Mouse (Mus musculus): ENCODE data around the gene Cd300a. TPM values are rescaled to one million over a fixed set of nuclear protein-coding genes. Genes with fewer than 3 reads are reported as not detected.

Cd300a gene
- polyA plus RNA-seq, 1 experiment from 2014 or later = 5.9 TPM

DNA sequence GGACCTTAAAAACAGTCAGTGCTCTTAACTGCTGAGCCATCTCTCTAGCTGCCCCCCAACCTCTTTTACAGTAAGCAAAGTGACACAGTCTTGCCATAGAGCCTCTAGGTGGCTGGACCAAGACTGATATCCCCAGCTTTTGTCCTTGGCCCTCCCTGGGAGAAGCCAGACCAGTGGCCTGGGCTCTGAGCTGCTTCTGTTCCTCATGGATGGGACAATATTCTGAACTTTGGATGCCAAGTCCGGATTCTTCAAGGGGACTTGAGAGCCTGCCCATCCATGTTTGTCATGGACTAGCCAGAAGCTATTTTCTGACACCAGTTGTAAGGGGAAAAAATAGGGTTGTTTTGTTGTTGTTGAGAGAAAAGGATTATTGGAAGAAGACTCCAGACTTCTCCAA is 20.1 kb upstream of the Cd300a start:
- H3K36me3 ChIP-seq (ENCODE audit: insufficient read depth, low read length) = no peaks in the 10 kb centered on the region
- H3K27me3 ChIP-seq (replicated peaks; ENCODE audit: insufficient read depth, low read length) = no peaks in the 10 kb centered on the region
- WGBS = 87% methylated on average over 1 of the region's 1 CpGs
- DNase-seq (ENCODE audit: low spot score) (no peak), ATAC-seq (no peak)
- H3K4me3 ChIP-seq (ENCODE audit: low read depth, low read length) = no peak overlapping the region
- H3K9me3 ChIP-seq (ENCODE audit: low read length) = no peaks in the 10 kb centered on the region
- H3K4me1 ChIP-seq (ENCODE audit: insufficient read depth, low read depth, low read length) = peaks cover 9% of the 10 kb centered on the region; the same call in 1 of the 2 replicates
- H3K4me2 ChIP-seq (replicated peaks; ENCODE audit: low read depth, low read length) = no peak overlapping the region
- no peak overlapping the region for H3K9ac ChIP-seq (replicated peaks; ENCODE audit: low read depth)
- TF ChIP-seq EP300 (IDR thresholded peaks at IDR 0.05) (no peak), CTCF (IDR thresholded peaks at IDR 0.05) (no peak)
- no peak overlapping the region for H3K27ac ChIP-seq (ENCODE audit: low read length)

DNA sequence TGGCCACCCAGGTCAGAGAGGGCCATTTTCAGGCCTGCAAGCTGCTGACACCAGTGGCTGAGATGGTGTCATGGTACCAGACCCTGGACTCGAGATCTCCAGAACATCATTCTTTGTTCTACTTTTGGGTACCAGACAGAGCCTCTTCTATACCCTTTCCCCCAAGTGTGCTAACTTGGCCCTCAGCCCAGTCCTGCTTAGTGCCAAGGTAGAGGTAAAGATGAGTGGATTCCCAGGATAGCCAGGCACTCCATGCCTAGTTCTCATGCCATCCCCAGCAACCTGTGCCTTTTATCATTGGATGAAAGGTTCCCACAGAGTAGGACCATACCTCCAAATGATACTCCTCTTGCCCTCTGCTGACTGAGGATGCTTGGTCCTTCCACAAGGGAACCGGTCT is 18.3 kb upstream of the Cd300a start:
- DNase-seq (ENCODE audit: low spot score) (no peak), ATAC-seq (no peak)
- TF ChIP-seq EP300 (IDR thresholded peaks at IDR 0.05) = no peak
- TF ChIP-seq CTCF (IDR thresholded peaks at IDR 0.05) = no peak
- 83% methylated on average over 2 of the region's 2 CpGs for WGBS
- peaks cover 9% of the 10 kb centered on the region; the same call in 1 of the 2 replicates for H3K4me1 ChIP-seq (ENCODE audit: insufficient read depth, low read depth, low read length)
- no peak overlapping the region for H3K9ac ChIP-seq (replicated peaks; ENCODE audit: low read depth)
- no peak overlapping the region for H3K4me2 ChIP-seq (replicated peaks; ENCODE audit: low read depth, low read length)
- H3K4me3 ChIP-seq (ENCODE audit: low read depth, low read length) = no peak overlapping the region
- no peaks in the 10 kb centered on the region for H3K27me3 ChIP-seq (replicated peaks; ENCODE audit: insufficient read depth, low read length)
- H3K27ac ChIP-seq (ENCODE audit: low read length) = no peak overlapping the region
- H3K9me3 ChIP-seq (ENCODE audit: low read length) = no peaks in the 10 kb centered on the region
- H3K36me3 ChIP-seq (ENCODE audit: insufficient read depth, low read length) = no peaks in the 10 kb centered on the region

DNA sequence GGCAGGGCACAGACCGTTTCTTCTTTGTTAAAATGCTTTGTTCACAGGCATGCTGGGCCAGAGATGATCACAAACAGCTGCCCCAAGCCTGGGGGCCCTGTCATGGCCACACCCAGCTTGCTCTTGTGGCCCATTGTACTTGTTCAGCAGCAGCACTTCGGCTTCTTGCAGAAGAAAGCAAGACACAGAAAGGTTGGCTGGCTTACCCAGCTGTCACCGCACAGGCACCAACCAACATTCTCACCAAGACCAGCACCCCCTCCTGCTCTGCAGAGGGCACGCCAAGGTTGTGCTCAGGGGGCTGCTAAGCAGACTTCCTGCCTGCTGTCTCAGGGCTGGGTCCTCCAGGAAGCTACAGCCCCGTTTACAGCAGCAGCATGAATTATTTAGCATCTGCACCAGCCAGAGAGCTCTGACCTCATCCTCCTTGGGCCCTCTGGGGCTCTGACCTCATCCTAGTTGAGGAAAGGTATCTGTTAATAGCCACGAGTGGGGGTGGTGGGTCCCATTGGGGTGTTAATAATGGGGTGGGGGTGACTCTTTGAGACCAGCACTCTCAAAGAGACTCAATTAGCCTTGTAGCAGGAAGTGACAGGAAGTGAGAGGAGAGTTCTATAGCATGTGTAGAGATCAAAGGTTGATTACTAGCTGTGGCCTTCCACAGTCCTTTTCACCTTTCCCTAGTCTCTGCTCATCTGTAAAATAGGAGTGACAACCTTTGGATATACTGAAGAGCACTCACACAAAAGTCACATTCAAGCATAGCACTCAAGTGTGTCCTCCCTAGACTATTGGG is 16.6 kb upstream of the Cd300a start:
- no peak for DNase-seq (ENCODE audit: low spot score)
- Histone ChIP-seq H3K27ac (ENCODE audit: low read length) (no peak overlapping the region), H3K27me3 (replicated peaks; ENCODE audit: insufficient read depth, low read length) (no peaks in the 10 kb centered on the region), H3K9me3 (ENCODE audit: low read length) (no peaks in the 10 kb centered on the region), H3K4me2 (replicated peaks; ENCODE audit: low read depth, low read length) (no peak overlapping the region), H3K9ac (replicated peaks; ENCODE audit: low read depth) (no peak overlapping the region), H3K4me3 (ENCODE audit: low read depth, low read length) (no peak overlapping the region), H3K36me3 (ENCODE audit: insufficient read depth, low read length) (no peaks in the 10 kb centered on the region), H3K4me1 (ENCODE audit: insufficient read depth, low read depth, low read length) (no peaks in the 10 kb centered on the region)
- no peak for ATAC-seq
- WGBS = 31% methylated on average over 6 of the region's 6 CpGs
- TF ChIP-seq CTCF (IDR thresholded peaks at IDR 0.05) (no peak), EP300 (IDR thresholded peaks at IDR 0.05) (no peak)

DNA sequence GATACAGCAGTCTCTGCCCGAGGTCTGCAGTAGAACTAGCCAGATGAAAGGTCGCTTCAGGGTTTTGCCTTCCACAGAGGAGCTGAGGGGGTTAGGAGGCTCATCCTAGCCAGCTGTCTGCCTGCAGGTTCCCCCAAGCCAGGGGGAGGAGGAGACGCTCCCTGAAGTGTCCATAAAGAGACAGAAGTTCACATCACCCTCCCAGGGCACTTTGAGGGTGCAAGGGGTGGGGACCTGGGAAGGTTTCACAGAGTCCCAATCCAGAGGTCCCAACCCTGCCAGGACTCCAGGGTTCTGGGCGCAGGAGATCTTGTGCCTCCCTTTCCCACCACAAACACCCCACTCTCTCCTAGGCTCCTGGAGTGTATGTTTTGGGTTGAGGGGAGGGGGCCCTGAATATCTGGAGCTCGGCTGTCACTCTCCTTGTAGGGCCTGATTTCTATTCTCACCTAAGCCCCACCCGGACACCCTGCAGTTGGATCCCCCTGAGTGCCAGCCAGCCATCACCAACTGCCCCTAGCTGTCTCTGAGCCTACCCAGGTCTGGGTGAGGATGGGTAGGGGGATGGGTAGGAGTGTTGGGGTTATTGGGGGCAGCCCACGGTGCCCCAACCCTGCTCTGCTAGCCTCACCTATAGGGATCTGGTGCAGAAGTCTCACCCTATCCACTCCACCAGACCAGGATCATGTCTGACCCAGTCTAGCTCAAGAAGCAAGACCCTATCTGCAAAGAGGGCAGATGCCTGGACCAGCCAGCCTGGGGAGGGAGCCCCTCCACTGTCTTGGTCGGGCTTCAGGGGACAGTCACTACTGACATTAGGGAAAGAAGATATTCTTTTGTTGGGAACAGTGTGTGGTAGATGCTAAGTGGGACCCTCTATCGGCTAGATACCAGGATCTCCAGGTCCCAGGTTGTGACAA is 15.4 kb upstream of the Cd300a start:
- Histone ChIP-seq H3K9ac (replicated peaks; ENCODE audit: low read depth) (no peak overlapping the region), H3K4me1 (ENCODE audit: insufficient read depth, low read depth, low read length) (no peaks in the 10 kb centered on the region), H3K36me3 (ENCODE audit: insufficient read depth, low read length) (no peaks in the 10 kb centered on the region), H3K4me2 (replicated peaks; ENCODE audit: low read depth, low read length) (no peak overlapping the region), H3K9me3 (ENCODE audit: low read length) (no peaks in the 10 kb centered on the region), H3K4me3 (ENCODE audit: low read depth, low read length) (no peak overlapping the region), H3K27me3 (replicated peaks; ENCODE audit: insufficient read depth, low read length) (no peaks in the 10 kb centered on the region), H3K27ac (ENCODE audit: low read length) (no peak overlapping the region)
- TF ChIP-seq CTCF (IDR thresholded peaks at IDR 0.05) (no peak), EP300 (IDR thresholded peaks at IDR 0.05) (no peak)
- ATAC-seq (no peak), DNase-seq (ENCODE audit: low spot score) (no peak)
- 57% methylated on average over 9 of the region's 9 CpGs for WGBS

DNA sequence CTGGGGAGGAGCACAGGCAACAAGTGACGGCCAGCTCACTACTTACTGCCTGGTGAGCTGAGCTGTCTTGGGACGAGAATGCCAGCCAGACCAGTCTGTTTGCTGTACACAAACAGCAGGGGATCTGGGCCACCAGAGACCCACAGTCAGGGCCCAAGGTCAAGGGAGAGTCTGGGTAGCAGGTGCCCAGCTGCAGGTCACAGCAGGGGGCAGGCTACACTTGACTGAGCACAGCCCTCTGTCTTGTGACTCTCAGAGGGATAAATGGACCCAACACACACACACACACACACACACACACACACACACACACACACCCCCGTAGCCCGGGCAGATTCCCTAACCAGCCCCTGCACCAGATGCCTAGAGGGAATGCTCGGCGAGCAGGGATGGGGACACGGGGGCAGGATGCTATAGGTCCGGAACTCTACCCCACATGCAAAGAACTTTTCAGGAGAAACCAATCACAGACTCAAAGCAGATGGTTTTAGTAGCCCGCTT is 14.5 kb upstream of the Cd300a start:
- Histone ChIP-seq H3K9me3 (ENCODE audit: low read length) (no peaks in the 10 kb centered on the region), H3K4me1 (ENCODE audit: insufficient read depth, low read depth, low read length) (no peaks in the 10 kb centered on the region), H3K4me2 (replicated peaks; ENCODE audit: low read depth, low read length) (no peak overlapping the region), H3K4me3 (ENCODE audit: low read depth, low read length) (no peak overlapping the region), H3K27me3 (replicated peaks; ENCODE audit: insufficient read depth, low read length) (no peaks in the 10 kb centered on the region), H3K9ac (replicated peaks; ENCODE audit: low read depth) (no peak overlapping the region), H3K27ac (ENCODE audit: low read length) (no peak overlapping the region), H3K36me3 (ENCODE audit: insufficient read depth, low read length) (no peaks in the 10 kb centered on the region)
- no peak for DNase-seq (ENCODE audit: low spot score)
- TF ChIP-seq CTCF (IDR thresholded peaks at IDR 0.05) = no peak
- TF ChIP-seq EP300 (IDR thresholded peaks at IDR 0.05) = no peak
- WGBS = 22% methylated on average over 9 of the region's 9 CpGs
- no peak for ATAC-seq

DNA sequence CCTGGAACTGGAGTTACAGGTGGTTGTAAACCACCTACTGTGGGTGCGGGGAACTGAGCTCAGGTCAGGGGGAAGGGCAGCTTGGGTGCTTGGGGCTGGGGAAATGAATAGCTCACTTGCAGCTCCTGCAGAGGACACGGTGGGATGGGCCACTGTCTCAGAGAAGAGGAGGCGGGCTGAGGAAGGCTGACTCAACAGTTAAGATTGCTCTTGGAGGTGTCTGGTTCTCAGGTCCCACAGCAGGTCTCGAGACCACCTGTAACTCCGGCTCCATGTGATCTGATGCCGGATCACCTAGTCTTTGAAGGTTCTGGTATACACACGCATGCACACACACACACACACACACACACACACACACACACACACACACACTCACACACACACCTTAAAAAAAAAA is 13.7 kb upstream of the Cd300a start:
- Histone ChIP-seq H3K4me2 (replicated peaks; ENCODE audit: low read depth, low read length) (no peak overlapping the region), H3K4me1 (ENCODE audit: insufficient read depth, low read depth, low read length) (no peaks in the 10 kb centered on the region), H3K9ac (replicated peaks; ENCODE audit: low read depth) (no peak overlapping the region), H3K27me3 (replicated peaks; ENCODE audit: insufficient read depth, low read length) (no peaks in the 10 kb centered on the region), H3K27ac (ENCODE audit: low read length) (no peak overlapping the region), H3K4me3 (ENCODE audit: low read depth, low read length) (no peak overlapping the region), H3K9me3 (ENCODE audit: low read length) (no peaks in the 10 kb centered on the region), H3K36me3 (ENCODE audit: insufficient read depth, low read length) (no peaks in the 10 kb centered on the region)
- 44% methylated on average over 7 of the region's 7 CpGs for WGBS
- ATAC-seq (no peak), DNase-seq (ENCODE audit: low spot score) (no peak)
- TF ChIP-seq CTCF (IDR thresholded peaks at IDR 0.05) = no peak
- TF ChIP-seq EP300 (IDR thresholded peaks at IDR 0.05) = no peak

Measured in lung, postnatal 0 days (tissue).